Mouse (Mus musculus) lung, adult 2 months (tissue): Measurements from ENCODE around the gene Tcf20. TPM values are rescaled to one million over a fixed set of nuclear protein-coding genes. Genes with fewer than 3 reads are reported as not detected.

Experiments
- DNase-seq: peaks from one replicate; pipeline ENCODE4 v3.0.0; 2022
- H3K4me1 ChIP-seq: fragments of 200-500 bp; 2 replicates; pipeline ENCODE4 v1.6.1; 2011; ENCODE audit warnings: low read length; ENCODE audit not compliant: control insufficient read depth, insufficient read depth
- H3K4me3 ChIP-seq: fragments of 200-500 bp; replicated peaks from 2 replicates; pipeline ENCODE3; 2011; ENCODE audit warnings: low read depth, mild to moderate bottlenecking, control low read depth, low read length; ENCODE audit errors: extremely low read depth
- CTCF ChIP-seq: fragments of 200-500 bp; IDR thresholded peaks from 2 replicates; pipeline ENCODE4 v1.5.1; 2011; ENCODE audit warnings: mild to moderate bottlenecking, low read length, control low read depth; ENCODE audit not compliant: insufficient read depth
- POLR2A ChIP-seq: fragments of 200-500 bp; IDR thresholded peaks from 2 replicates; pipeline ENCODE4 v1.6.1; 2011; ENCODE audit warnings: low read depth, mild to moderate bottlenecking, control low read depth, low read length, borderline replicate concordance; ENCODE audit errors: extremely low read depth
- WGBS: fragments of 180-500 bp; shearing (Covaris S2); methylation state at CpG from one replicate; pipeline ENCODE4 v1.1.7; 2018; 5-methylcytosine and 5-hydroxymethylcytosine counted together
- polyA plus RNA-seq: library from polyadenylated mRNA; depleted of rRNA; stranded (reverse); fragments of >200 nt; gene quantifications from 2 replicates; pipeline ENCODE4 v1.2.3, GENCODE M21; 2012

Gene Tcf20
- polyA plus RNA-seq, 1 experiment = 16.8 TPM

- Histone ChIP-seq H3K4me1 (peaks cover 2% of the 10 kb centered on the region; the same call in 1 of the 2 replicates), H3K4me3 (no peak overlapping the region)
- TF ChIP-seq CTCF (no peak), POLR2A (no peak)
- DNase-seq = no peak
- 51% methylated on average over 9 of the region's 9 CpGs for WGBS
Measured at GRCm38 (mm10) chr15:82983416-82984026, 4.2 kb downstream of the Tcf20 start.

DNA sequence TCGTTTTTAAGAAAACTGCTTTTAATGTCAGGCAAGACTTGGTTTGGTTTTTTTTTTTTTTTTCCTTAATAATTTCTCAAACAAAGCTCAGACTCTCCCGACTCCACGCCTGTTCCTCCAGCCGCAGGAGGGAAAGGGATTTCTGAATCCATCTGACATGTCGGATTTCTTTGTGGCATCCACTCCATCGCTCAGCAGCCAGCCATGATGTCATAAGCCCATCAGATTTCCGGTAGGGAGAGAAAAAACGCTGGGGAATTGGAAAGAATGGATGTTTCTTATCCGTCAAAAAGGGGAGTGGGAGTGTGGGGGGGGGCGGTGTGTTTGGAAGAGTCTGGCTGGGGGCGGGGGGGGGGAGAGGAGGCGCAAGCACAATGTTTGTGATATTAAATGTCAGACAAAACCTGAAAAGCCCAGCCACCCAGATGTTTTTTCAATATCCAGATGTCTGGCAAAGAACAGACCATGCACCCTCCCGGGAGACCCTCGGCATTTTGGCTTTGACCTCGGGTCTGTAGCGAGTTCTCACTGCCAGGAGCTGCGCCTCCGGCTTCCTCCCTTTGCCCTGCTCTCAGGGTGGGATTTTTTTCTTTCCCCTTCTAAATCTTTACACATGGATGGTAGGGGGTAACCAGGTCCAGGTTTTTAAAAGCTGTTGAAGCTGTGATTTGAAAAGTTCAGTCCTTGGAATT is 4.8 kb downstream of the Tcf20 start:
- TF ChIP-seq POLR2A (no peak), CTCF (no peak)
- no peak overlapping the region for H3K4me3 ChIP-seq
- no peak for DNase-seq
- peaks cover under 1% of the 10 kb centered on the region; the same call in 1 of the 2 replicates for H3K4me1 ChIP-seq
- WGBS = 26% methylated on average over 18 of the region's 18 CpGs

DNA sequence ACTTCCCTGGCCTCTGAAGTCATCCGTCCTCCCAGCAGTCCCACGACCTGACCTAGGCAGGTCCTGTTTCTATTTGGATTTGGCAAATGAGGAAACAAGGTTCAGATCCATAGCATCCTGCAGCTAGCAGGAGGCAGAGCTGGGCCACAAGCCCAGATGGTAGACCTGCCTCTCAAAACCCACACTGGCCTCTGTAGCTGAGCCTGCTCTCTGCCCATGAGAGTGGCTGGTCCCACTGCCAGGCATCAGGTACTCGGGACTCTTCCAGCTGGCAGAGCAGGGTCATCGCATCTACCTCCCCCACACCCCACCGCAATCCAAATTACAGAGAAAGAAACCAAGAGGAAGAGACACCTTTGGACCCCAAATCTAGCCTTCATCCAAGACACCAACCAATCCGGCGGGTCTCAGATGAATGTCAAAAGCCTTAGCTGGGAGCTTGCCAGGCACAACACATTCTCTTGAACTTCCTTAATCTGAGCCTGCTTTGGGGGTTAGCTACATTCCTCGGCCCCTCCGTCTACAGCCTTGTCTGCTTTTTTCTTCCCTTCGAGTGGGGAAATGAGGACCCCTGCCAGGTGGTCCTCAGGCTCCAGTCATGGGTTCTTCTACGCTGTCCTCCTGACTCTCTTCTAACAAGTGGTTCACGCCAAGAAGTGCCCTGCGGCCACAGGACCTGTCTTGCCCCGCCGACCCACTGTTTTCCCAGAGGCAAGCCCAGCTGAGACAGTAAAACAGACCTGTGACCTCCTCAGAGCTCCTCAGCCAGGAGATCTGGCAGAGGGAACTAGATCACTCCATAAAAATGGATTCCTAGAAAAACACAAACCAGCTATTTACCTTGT is 5.8 kb downstream of the Tcf20 start:
- no peak overlapping the region for H3K4me3 ChIP-seq
- WGBS = 41% methylated on average over 15 of the region's 15 CpGs
- no peak for DNase-seq
- no peaks in the 10 kb centered on the region for H3K4me1 ChIP-seq
- TF ChIP-seq CTCF (no peak), POLR2A (no peak)

GRCm38 (mm10) chr15:82979531-82979930 is 8.1 kb downstream of the Tcf20 start:
- no peak for TF ChIP-seq POLR2A
- no peak for TF ChIP-seq CTCF
- 93% methylated on average over 1 of the region's 1 CpGs for WGBS
- no peak overlapping the region for H3K4me3 ChIP-seq
- no peaks in the 10 kb centered on the region for H3K4me1 ChIP-seq
- DNase-seq = no peak

GRCm38 (mm10) chr15:82974471-82974870 is 13.2 kb downstream of the Tcf20 start:
- Histone ChIP-seq H3K4me3 (no peak overlapping the region), H3K4me1 (no peaks in the 10 kb centered on the region)
- TF ChIP-seq CTCF = no peak
- TF ChIP-seq POLR2A = no peak
- 42% methylated on average over 1 of the region's 1 CpGs for WGBS
- no peak for DNase-seq

- TF ChIP-seq POLR2A (no peak), CTCF (no peak)
- no peak for DNase-seq
- 32% methylated on average over 6 of the region's 6 CpGs for WGBS
- H3K4me3 ChIP-seq = no peak overlapping the region
- no peaks in the 10 kb centered on the region for H3K4me1 ChIP-seq
Measured at GRCm38 (mm10) chr15:82969206-82969721, 18.4 kb downstream of the Tcf20 start.

GRCm38 (mm10) chr15:82968449-82968848 is 19.2 kb downstream of the Tcf20 start:
- DNase-seq = no peak
- Histone ChIP-seq H3K4me1 (no peaks in the 10 kb centered on the region), H3K4me3 (no peak overlapping the region)
- TF ChIP-seq POLR2A = no peak
- no peak for TF ChIP-seq CTCF
- 13% methylated on average over 20 of the region's 22 CpGs for WGBS

- TF ChIP-seq POLR2A (no peak), CTCF (no peak)
- Histone ChIP-seq H3K4me3 (no peak overlapping the region), H3K4me1 (no peaks in the 10 kb centered on the region)
- DNase-seq = no peak
- WGBS = 49% methylated on average over 6 of the region's 6 CpGs
Measured at GRCm38 (mm10) chr15:82967947-82968346, 19.7 kb downstream of the Tcf20 start.

DNA sequence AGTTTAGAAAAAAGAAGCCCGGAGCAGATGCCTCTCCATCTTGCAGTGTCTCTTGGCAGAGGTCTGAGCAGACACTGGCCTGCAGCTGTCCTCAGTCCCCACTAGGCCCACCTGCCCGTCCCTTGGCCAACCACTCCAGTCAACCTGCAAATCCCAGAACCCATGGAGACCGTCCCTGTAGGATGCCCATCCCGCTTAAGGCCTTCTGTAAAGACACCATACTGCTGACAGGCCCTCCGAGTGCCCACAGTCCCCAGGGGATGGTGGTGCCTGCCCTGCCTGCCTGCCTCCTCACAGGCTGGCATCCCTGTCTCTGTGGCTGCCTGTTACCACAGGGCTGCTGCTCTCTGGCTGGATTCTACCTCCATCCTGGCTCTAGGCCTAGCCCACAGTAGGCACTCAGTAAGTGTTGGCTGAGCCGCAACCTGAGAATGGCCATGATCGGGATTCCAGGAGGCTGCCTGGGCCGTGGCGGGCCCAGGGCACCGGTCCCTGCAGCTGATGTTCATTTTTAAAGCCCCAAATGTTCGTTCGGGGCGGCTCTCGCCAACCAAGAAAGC is 23.3 kb downstream of the Tcf20 start:
- no peak for DNase-seq
- H3K4me1 ChIP-seq = no peaks in the 10 kb centered on the region; the same call in 1 of the 2 replicates
- 77% methylated on average over 14 of the region's 14 CpGs for WGBS
- no peak overlapping the region for H3K4me3 ChIP-seq
- no peak for TF ChIP-seq CTCF
- no peak for TF ChIP-seq POLR2A
